Mouse (Mus musculus) megakaryocyte progenitor cell, adult 5-6 weeks (primary cell): ENCODE measurements at regions not wholly inside any gene's neighbourhood (a gene's known extent, or its start where the extent isn't known, plus 50 kb on each side); places are given as distances from the start of the nearest gene placed in this dataset.

Experiments
- ATAC-seq: replicated peaks from 2 replicates; pipeline ENCODE4 v1.8.0; 2016; ENCODE audit warnings: mild to moderate bottlenecking, moderate TSS enrichment, inconsistent platforms; ENCODE audit not compliant: poor library complexity

- no peak for ATAC-seq
Measured at GRCm38 (mm10) chr1:61414772-61415171, 223.9 kb upstream of the Pard3b start.

- ATAC-seq = no peak
Measured at GRCm38 (mm10) chr1:61415426-61416195, 223.0 kb upstream of the Pard3b start.

GRCm38 (mm10) chr1:61418396-61418795, 220.2 kb upstream of the Pard3b start:
- ATAC-seq = no peak

GRCm38 (mm10) chr1:61419839-61420238, 218.8 kb upstream of the Pard3b start:
- ATAC-seq = no peak

GRCm38 (mm10) chr1:61423253-61423652, 215.4 kb upstream of the Pard3b start:
- no peak for ATAC-seq

- no peak for ATAC-seq
Measured at GRCm38 (mm10) chr1:61428706-61429501, 209.7 kb upstream of the Pard3b start.

DNA sequence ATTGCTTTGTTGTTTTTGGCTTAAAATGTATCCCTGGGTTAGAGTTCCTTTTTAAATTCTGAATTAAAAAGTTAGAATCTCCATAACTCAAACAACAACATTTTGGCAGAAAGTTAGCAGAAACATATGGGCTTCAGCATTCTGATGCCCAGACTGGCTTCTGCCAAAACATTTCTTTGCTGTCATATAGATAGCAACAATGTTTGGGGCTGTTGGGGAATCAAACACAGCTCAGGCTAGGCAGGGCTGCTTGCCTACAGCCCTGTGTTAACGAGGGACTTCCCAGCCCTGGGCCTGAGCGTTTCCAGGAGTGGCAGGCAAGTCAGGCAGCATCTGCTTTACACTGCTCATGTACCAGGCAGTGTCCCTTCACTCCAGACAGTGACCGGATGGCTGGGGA, 201.0 kb upstream of the Pard3b start:
- ATAC-seq = no peak

DNA sequence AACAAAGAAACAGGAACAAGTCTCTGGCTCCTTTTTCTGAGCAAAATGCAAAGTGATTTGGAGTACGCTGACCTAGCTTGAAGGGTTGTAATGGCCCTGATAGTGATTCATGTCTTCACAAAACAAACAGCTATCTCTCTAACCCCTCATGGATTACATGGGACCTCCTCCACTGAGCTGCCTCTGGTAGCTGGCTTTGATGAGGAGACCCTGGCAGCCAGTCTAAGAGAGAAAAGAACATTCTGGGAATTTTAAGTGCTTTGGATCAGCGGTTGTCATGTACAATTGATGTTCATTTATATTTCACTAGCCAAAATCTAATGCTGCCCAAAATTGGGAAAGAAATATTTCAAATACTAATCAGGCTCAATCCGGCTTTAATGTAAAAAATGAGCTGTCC, 177.2 kb upstream of the Pard3b start:
- no peak for ATAC-seq

DNA sequence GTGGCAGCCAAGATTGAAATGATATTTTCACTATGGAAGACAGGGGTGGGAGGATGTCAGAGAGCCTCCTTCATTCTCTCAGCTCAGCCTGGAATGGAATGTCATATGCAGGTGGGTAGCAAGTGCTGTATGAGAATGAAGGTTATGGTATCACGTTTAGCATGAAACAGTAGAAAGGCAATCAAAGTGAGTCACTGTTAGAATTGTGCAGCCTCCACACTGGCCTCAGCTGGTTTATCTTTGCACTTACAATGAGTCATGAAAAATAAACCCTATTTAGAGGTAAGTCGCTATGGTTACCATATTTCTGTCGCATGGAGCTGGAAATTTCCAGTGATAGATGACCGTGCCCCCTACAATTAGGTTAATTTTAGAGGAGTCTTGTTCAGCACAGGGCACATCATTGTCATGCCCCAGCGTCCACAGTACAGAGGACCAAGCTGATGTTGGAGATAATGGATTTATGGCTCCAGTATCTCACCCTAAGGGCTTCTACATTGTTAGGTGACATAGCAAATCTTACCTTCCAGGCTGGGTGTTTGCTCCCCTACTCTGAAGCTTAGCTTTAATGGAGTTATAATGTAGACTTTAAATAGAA, 167.9 kb upstream of the Pard3b start:
- ATAC-seq = no peak

DNA sequence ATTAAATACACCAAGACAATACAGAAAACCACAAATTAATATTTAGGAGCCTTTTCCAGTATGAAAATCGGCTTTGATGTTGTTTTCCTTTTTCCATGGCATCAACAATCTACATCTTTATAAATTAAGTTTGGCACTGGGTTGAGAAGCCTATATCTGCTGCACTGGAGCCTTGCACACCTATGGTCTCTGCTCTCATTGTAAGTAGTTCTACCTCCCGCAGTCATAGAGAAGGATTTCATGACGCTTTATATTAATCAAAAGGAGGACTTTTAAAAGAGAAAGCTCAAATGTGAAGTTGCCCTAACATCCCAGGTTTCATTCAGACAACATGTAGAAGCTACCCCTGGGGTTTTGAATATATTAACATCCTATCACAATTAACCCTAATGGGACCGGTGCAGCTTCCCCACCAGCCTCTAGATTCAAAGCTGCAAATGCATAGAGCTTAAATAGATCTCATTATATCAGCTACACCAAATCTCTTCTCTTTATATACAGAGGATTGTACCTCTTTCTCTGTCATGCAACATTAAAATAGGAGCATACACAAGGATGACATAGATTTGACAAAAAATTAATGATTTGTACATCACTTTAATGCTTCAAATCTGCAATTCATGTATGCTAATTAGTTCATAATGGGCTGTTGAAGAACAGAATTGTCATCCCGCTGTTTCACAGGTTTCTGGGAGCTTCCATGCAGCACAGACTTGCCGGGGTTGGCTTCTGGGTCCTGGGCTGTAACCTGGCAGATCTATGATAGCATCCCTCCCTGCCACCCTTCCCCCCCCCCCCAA, 166.6 kb upstream of the Pard3b start:
- no peak for ATAC-seq

GRCm38 (mm10) chr1:61472579-61473242, 165.9 kb upstream of the Pard3b start:
- ATAC-seq = no peak

- no peak for ATAC-seq
Measured at GRCm38 (mm10) chr1:61485459-61485858, 153.2 kb upstream of the Pard3b start.

GRCm38 (mm10) chr1:61524886-61525285, 113.7 kb upstream of the Pard3b start:
- no peak for ATAC-seq

GRCm38 (mm10) chr1:61525881-61526280, 112.7 kb upstream of the Pard3b start:
- ATAC-seq = no peak

DNA sequence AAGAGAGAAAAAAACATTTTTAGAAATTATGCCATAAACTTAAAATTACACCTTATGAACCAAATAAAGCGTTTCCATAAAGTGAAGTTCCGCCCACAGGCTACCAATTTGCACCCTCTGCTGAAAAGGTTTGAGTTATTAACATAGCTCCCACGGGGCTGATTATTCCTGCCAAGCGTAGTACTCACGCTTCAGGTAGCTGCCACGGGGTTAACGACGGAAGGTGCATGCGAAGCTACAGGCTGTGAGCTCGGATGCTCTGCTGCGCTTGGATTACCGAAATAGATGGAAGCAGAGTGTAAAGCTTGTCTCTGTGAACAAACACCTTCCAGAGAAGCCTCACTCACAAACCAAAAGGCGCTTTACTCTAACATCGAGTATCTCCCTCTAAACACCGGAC, 109.9 kb upstream of the Pard3b start:
- ATAC-seq = no peak

GRCm38 (mm10) chr1:61530166-61530565, 108.5 kb upstream of the Pard3b start:
- no peak for ATAC-seq

DNA sequence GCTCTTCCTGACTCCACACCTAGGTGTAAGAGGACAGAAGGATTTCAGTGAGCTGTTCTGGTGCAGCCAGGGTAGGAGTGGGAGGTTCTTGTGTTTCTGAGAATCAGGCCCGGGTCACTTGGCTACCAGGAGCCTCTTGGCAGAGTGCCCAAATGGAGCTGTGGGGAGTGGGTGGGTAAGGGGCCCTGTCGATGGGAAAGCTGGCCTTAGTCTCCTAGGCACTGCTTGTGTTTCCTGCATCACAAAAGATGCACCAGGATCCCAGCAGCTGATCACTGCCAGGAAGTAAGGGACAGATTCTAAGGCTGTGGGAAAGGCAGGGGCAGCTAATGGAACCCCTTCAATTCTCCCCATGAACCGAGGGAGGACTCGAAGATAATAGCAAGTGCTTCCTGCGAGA, 107.1 kb upstream of the Pard3b start:
- ATAC-seq = no peak

DNA sequence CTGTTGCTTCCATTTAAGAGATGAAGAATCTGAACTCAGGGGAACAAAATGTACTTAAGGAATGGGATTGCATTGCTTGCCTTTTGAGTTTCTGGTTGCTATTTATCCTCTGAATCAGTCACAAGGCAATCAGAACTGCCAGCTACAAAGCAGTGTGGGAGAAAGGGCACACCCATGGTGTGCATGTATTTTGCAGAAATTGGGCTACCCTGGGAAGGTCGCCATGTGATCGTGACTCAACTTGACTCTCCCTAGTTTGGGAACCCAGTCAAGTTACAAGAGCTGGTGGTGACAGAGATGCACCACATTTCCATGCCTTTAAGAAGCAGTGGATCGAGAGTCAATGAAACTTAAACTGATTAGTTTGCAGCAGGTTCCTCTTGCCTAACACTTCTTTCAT, 98.5 kb upstream of the Pard3b start:
- no peak for ATAC-seq

- no peak for ATAC-seq
Measured at GRCm38 (mm10) chr1:61541166-61541565, 97.5 kb upstream of the Pard3b start.
